Mouse (Mus musculus) CD4-positive helper T cell, adult 2 months (primary cell): Measurements from ENCODE around the gene Pth2.

Experiments
- DNase-seq: peaks from one replicate; pipeline ENCODE4 v3.0.0-alpha.2; 2012; ENCODE audit warnings: low read depth, missing footprints, low spot score

Pth2 gene

DNA sequence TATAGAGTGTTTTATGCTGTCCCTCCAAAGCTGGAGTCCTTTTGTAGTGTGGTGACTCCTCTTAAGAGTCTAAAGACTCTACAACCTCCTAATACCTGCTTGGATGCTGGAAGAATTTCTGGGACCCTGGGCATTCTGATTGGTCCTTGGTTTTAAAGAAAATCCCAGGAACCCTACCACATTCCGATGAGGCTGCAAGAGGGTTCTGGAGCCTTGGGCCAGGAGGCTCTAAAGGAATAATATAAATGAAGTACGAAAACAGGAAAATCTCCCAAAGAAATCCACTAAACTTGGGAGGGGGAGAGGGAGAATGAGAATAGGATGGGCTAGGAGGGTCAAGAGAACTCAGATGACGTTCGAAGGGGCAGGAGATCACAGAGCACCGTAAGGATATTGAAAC, 27.2 kb upstream of the Pth2 start:
- DNase-seq = no peak

DNA sequence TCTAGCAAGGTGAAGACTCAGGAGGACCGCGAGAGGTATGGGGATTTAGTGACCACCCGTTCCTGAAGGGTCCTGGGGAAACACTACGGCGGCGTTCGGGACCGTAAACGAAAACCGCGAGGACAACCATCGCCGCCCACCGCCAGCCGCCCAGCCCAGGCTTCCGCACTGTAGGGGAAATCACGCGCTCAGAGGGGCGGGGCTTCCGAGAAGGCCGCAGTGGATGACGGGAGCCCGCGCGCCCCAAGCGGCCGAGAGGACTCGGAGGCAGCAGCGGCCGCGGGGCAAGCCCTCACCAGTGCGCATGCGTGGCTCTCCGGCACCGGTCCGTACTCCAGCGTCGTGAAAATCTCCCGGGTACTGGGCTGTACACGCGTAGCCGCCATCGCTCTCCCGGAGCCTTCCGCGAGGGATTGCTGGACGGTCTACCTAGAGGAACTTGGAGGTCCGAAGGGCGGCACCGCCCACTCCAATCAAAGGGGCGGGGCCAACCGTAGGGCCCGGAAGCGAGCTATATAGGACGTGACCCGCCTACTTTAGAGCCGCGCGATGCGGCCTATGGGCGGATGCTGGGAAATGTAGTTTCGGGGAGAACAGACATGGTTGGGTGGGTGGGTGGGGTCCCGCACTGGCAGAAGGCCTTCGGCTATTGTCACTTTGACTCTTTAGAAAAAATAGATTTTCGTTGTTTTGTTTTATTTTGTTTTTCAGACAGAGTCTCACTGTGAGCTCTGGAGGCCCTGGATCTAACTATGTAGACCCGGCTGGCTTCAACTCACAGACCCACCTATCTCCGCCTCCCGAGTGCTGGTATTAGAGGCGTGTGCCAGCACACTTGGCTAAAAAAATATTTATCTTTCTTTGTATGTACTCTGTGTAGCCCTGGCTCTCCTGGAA, 26.5 kb upstream of the Pth2 start, which contains the start of the genes Pih1d1 and Aldh16a1:
TSS of gene Pih1d1 (plus strand) at position 208 of the 897 bp plus-strand sequence.
TSS of gene Aldh16a1 (minus strand) at position 489 of the 897 bp plus-strand sequence.
- DNase-seq = peak; percentile 97

DNA sequence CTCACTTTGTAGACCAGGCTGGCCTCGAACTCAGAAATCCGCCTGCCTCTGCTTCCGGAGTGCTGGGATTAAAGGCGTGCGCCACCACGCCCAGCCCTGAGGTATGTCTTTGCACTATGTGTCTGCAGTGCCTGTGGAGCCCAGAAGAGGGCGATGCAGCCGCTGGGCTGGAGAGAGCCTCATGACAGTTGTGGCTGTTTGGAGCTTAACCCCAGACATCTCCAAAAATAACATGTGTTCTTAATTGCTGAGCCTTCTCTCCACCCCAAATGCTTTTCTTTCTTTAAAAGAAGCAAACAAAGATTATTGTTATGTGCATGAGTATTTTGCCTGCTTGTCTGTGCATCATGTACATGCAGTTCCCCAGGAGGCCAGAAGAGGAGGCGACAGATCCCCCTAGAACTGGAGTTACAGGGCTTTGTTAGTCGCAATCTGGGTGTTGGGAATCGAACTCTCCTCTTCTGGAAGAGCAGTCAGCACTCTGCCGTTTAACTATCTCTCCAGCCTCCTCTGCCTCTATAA, 25.7 kb upstream of the Pth2 start:
- DNase-seq = peak; percentile 68

DNA sequence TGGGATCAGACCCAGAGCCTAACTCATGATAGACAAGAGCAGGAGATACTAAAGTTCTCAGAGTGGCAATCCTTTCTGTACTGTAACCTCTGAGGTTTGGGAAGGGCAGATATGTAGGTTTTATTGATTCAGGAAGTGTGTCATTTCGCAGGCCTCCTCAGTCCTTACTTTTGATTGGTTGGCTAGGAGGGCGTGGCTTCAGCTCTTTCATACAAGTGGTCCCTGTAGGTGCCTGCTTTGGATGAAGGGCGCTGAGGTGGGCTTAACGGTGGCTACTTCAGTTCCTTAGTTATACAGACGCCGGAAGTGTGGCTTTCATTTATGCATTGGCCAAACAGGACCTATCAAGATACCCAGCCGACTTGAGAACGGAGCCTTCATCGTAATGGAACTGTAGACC, 25.2 kb upstream of the Pth2 start:
- no peak for DNase-seq

DNA sequence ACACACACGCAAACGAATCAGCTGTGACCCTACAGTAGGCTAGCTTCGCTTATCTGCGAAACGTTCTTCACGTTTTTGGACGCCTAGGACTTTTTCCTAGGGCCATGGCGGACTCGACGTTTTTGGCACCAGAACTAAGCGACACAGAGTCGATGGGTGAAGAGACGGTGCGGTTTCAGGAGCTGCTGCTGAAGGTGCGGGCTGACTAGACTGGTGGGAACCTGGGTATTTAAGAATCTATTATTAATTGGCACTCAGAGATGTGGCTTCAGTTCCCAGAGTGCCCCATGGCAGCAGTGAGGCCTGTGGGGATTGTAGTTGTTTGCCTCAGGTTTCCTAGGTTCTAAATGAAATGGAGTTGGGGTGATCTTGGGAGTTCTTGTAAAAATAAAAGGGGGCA, 24.6 kb upstream of the Pth2 start:
- DNase-seq = no peak

DNA sequence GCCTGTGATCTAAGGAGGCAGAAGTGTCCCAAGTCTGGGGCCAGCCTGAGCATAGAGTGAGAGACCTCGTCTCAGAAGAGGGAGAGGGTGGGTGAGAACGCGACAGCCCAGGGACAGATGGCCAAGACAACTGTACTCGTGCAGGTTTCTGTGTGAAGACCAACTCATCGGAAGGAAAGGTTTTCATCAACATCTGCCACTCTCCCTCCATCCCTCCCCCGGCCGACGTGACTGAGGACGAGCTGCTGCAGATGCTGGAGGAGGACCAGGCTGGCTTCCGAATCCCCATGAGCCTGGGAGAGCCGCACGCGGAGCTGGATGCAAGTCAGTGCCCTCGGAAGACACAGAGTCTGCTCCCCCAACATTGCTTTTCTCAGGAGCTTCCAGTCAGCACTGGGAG, 23.3 kb upstream of the Pth2 start:
- no peak for DNase-seq

DNA sequence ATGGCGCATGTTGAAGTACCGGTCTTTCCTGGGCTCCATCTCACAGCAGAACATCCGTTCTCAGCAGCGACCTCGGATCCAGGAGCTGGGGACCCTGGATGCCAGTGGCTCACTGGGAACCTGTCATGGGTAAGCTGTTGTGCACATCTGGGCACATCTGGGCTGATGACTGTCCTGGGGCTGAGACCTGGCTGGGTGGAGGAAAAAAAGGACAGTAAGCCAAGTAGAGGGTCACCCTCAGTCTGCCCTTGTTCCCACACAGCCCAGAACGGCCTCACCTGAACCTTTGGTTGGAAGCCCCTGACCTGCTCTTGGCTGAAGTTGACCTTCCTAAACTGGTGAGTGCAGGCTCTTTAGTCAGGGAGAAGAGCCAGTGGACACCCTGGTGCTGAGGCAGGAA, 21.8 kb upstream of the Pth2 start:
- DNase-seq = no peak

DNA sequence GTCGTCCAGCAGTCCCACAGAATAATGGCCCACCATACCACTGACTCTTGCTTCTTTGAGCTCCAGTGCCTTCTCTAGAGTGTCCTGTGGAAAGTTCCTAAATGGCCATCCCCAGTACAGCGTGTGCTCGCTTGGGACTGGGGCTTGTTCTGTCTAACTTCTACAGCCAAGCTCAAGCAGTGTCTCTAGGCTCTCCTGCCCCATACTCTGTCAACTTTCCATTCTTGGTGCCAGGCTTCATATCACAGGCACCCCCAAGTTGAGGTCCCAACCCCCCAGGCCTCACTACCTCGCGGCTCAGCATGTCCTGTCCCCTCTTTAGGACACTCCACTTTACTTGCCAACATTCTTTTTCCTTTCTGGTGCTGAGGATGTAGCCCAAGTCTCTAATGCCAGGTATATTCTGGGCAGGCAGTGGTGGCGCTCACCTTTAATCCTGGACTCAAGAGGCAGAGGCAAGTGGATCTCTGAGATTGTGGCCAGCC, 20.4 kb upstream of the Pth2 start:
- DNase-seq = no peak

DNA sequence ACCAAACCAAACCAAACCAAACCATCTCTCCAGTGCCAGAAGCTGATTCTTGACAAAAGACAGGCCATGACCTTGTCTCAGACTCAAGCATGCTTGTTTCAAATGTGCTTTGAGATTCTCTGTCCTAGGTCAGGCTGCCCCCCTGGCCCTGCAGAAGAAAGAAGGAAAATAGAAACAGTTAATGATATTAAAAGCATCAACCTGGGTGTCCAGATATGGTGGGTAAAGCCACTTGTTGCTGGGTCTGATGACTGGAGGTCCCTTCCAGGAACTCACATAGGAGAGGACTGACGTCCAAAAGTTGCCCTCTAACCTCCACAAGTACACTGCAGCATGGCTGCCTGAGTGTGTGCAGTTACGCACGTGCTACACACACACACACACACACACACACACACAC, 19.9 kb upstream of the Pth2 start:
- DNase-seq = no peak

DNA sequence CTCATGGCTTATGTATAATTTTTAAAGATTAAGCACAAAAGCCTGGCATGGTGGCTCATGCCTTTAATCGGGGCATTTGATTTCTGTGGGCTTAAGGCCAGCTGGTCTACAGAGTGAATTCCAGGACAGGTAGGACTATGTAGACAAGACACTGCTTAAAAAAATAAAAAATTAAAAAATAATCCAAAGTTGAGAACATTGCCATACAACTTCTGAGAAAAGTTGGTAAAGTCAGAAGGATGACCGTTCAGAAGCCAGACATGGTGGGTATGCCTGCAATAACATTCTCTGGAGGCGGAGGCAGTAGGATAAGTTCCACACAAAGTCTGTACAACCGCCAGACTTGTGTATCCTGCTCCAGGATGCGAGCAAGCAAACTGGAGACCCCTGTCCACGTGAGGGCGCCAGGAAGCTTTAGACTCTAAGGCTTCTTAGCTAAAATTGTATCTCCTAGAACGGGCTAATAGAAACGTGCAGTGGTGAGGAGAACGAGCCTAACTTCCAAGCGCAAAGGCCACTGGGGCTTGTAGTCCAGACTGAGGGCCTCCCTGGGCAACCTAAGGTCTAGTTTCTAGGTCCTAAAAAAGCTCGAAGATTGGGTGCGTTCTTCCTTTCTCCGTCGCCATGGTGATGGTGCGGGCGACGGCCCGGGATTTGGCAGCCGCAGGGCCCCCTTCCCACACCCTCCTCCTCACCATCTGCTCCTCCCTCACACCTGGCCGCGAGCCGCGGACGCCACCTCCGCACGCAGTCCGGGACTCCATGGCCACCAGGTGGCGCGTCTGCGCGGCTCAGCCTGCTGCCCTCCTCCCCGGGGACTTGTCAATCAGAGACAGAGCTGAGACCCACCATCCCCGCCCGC, 19.0 kb upstream of the Pth2 start:
- DNase-seq = peak; percentile 88

DNA sequence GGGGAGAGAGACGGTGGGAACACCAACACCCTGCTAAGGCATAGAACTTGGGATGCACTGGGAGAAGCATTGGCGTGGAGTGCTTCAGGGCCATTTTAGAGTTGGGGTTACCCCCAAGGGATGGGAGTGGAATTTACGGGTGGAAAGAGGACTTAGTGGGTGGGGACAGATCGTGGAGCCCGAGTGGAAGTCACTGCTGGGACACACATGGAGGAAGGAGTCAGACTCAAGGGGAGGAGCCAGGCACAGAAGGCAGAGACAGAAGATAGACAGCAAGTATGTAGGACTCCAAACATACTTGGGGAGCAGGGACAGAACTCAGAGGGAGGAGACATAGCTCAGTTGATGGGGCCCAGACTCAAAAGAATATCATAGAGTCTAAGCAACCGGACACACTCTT, 18.2 kb upstream of the Pth2 start:
- no peak for DNase-seq

DNA sequence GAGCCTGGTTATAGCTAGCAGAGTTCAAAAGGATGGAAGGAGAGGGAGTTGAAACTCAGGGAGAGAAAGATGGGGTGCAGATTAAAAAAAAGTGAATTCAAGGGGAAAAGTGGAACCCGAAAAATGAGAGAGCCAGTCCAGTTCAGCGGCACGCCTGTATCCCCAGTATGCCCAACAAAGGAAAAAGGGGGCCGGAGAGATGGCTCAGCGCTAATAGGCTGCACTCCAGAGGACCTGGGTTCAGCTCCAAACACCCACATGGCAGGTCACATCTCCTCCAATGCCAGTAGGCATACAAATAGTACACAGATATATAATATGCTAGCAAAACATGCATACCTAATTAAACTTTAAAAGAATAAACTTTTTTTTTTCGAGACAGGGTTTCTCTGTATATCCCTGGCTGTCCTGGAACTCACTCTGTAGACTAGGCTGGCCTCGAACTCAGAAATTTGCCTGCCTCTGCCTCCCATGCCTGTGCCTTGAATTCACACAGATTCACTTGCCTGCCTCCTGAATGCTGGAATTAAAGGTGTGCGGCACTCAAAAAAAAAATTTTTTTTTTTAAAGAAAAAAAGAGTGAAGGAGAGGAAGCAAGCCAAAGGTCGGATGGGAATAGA, 17.7 kb upstream of the Pth2 start:
- no peak for DNase-seq

DNA sequence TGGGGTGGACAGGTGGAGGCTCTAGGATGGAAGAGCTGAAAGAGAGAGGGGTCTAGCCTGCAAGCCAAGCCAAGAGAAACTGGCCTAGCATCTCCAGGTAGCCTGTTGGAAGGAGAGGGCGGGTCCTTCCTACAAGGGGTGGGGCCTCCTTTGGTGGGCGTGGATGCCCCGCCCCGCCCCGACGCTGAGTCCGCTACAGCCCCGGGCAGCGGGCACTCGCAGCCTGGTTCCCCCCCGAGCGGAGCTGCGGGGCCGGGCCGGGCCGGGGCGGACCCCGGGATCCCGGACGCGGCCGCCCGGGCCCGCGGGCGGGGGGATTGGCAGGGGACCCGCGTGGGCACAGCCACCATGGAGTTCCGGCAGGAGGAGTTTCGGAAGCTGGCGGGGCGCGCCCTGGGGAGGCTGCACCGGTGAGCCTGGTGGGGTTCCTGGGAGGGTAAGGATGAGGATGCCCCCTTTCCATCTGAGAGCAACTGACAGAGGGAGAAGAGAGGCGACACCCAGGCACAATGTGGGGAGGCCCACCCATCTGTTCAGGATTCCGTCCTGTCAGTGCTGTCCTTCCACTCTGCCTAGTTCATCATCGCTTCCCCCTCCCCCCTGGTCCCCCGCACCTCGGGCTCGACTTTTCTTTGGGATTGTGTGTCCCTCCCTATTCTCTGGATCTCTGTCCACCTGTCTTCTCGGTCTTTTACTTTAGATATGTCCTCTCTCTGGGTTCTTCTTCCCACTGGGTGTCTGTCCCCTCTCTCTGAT, 16.9 kb upstream of the Pth2 start, which contains the start of gene Slc17a7:
TSS of gene Slc17a7 (plus strand) at position 215 of the 756 bp plus-strand sequence.
- peak; percentile 64 for DNase-seq

DNA sequence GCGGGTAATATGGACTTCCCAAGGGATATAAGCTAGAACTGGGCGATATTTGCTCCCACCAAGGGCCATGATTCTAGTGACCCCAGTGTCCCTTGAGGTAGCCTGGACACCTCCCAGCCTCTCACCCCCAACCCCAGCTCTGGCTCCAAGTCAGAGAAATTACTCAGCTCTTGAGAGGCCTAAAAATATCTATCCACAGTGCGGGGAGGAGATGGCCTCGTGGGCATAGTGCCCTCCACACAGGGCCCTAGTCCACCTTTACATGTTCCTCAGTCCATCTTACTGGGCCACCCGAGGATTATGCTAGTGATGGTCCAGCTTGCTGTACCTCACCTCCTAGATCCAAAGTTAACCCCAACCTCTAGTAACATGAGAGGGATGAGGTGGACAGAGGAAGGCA, 16.0 kb upstream of the Pth2 start:
- DNase-seq = no peak

DNA sequence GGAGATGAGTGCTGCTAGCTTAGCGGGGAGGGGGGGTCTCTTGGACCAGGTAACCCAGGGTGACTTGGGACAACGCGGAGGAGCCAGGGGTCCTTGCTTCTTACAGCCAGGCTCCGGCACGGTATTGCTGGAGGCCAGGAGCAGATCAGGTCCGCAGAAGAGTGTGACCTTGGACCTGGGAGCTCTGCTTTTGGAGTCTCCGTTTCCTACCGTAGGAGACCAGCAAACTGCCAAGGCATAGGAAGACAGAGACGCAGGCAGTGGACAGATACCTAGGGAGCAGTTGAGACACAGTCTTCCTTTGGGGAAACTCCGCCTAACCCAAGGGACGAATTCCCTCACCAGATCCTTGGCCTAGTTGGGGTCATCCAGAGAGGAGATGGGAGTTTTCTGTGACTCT, 15.1 kb upstream of the Pth2 start:
- no peak for DNase-seq

DNA sequence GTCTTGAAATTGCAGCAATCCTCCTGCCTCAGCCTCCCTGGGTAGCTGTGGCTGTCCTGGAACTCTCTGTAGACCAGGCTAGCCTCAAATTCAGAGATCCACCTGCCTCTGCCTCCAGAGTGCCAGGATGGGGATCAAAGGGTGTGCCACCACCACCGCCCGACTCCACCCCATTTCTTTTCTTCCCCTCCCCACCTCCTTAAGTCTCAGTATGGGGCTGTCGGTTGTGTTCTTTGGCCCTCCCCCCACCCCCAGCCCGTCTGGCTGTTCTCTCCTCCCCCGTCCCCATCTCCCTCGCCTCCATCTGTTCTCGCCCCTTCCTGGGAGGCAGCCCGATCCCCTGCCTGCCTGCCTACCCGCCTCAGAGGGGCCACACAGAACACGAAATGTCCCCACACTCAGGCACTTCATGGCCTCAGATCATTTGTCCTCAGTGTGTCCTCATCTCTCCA, 13.8 kb upstream of the Pth2 start:
- DNase-seq = no peak

DNA sequence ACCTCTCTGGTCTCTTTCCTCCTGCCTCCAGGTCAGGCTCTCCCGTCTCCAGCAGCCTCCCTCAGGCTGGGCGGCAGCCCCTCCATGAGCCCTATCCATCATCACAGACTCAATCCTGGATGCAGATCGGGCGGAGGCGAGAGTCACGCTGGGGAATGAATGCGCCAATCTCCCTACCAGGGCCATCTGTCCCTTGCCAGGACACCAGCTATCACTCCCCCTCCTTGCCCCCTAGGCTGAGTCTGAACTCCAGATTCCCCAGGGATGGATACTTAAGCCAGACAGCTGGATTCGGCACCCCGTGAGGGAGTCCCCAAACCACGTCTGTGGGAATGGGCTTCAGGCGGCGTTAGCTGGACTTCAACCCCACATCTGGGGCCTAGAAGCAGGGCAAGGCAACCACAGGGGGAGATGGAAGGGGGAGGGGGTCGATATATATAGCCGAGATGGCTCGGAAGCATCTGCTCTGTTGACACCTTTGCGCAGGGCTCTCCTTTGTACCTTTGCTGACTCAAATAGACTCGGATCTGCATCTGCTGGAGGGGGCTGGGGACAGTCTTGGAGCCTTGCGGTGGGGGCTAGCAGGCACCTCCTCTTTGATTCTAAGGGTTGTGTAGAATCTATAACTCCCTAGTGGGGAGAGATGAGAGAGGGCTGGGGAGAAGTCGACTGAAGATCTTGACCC, 12.9 kb upstream of the Pth2 start:
- DNase-seq = no peak

DNA sequence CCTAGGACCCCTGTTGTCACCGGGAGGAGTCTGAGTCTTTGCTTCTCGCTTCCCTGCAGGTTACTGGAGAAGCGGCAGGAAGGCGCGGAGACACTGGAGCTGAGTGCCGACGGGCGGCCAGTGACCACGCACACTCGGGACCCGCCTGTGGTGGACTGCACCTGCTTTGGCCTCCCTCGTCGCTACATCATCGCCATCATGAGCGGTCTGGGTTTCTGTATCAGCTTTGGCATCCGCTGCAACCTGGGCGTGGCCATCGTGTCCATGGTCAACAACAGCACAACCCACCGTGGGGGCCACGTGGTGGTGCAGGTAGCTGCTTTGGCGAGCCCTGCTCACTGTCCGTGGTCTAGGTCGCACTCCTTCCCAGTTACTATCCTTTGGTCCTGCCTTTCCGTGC, 12.1 kb upstream of the Pth2 start:
- DNase-seq = no peak

DNA sequence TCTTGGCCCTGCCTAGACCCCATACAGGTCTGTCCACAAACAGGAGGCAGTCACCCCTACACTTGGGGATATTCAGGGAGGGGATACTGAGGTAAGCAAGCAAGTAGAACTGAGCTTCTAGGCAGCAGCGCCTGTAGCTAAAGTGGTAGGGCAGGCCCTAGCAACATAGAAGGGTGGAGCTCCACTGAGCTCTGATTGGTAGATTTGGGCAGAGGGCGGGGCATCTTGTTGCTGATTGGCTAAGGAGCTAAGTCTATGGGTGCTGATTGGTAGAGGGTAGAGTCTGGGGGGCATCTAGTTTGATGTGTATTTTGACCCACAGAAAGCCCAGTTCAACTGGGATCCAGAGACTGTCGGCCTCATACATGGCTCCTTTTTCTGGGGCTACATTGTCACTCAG, 11.3 kb upstream of the Pth2 start:
- DNase-seq = peak; percentile 22

DNA sequence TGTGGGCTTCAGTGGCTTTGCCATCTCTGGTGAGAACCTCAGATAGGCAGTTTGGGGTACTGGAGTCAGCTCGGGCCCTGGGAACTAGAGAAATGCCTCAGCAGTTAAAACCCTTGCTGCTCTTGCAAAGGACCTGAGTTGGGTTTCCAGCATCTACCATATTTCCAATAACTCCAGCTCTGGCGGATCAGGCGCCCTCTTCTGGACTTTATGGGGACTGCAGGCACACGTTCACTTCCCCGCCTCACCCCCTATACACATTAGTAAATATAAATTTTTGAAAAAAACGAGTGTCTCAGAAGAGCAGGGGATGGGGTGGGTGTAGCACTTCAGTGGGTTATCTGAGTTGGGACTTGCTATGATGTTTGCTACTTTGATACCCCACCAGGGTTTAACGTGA, 7.8 kb upstream of the Pth2 start:
- peak; percentile 50 for DNase-seq
